Mouse (Mus musculus): ENCODE data around the gene Galntl6. TPM values are rescaled to one million over a fixed set of nuclear protein-coding genes. Genes with fewer than 3 reads are reported as not detected.
A peak's percentile ranks its signal among the peaks of the same experiment; 100 is the strongest.

The Galntl6 gene
- polyA plus RNA-seq, 1 experiment from 2014 or later: 17.1 TPM

DNA sequence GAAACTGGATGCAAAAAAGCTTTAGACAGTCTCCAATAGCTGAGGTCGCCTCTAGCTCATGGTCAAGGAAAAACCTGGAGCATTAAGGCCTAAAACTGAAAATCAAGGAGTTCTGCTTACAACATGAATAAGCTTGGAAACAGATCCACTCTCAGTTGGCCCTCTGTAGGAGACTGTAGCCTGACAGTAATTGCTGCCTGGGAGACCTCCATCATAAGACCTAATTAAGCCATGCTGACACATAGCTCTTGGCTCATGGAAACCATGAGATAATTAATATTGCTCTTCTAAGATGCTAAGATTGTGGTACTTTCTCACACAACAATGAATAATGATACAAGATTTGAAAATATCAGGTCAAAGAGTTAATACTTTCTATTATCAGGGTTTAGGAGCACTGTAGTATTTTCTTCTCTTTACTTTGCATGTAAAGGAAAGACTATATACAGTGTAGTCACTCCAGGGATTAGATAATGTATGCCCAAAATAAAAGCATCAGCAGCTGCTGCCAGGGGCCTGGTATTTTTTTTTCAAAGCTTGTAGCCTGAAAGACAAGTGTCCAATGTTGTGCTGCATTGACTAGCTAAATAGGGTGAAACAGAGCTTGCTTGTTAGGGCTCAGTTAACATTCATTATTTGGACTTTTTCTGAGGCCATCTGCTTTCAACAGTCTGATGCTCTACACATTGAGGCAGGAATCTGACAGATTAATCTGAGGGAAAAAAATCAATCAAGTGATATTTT, 922.8 kb downstream of the Galntl6 start:
- H3K9me3 ChIP-seq: no peaks in the 10 kb centered on the region
- no peak overlapping the region for H3K4me2 ChIP-seq
- H3K9ac ChIP-seq: no peak overlapping the region
- 0 out of 2 replicates have a peak, but pooled peaks cover 2% of the 10 kb centered on the region for H3K4me1 ChIP-seq
- 74% methylated on average over 1 of the region's 1 CpGs for WGBS
- no peaks in the 10 kb centered on the region for H3K36me3 ChIP-seq (replicated peaks)
- H3K4me3 ChIP-seq: no peak overlapping the region
- peak; percentile 77; the same call in 1 of the 2 replicates for ATAC-seq (replicated peaks)
- no peaks in the 10 kb centered on the region for H3K27me3 ChIP-seq (replicated peaks)
- no peak overlapping the region for H3K27ac ChIP-seq

- peak; percentile 62; the same call in 1 of the 2 replicates for ATAC-seq (replicated peaks)
- H3K9ac ChIP-seq: no peak overlapping the region
- WGBS: 71% methylated on average over 4 of the region's 4 CpGs
- no peaks in the 10 kb centered on the region for H3K36me3 ChIP-seq (replicated peaks)
- no peak overlapping the region for H3K4me2 ChIP-seq
- H3K27me3 ChIP-seq (replicated peaks): no peaks in the 10 kb centered on the region
- H3K27ac ChIP-seq: no peak overlapping the region
- H3K9me3 ChIP-seq: no peaks in the 10 kb centered on the region
- H3K4me1 ChIP-seq: 0 out of 2 replicates have a peak, but pooled peaks cover 2% of the 10 kb centered on the region
- H3K4me3 ChIP-seq: no peak overlapping the region
Observed at GRCm38 (mm10) chr8:57977372-57977771, 935.1 kb downstream of the Galntl6 start.

DNA sequence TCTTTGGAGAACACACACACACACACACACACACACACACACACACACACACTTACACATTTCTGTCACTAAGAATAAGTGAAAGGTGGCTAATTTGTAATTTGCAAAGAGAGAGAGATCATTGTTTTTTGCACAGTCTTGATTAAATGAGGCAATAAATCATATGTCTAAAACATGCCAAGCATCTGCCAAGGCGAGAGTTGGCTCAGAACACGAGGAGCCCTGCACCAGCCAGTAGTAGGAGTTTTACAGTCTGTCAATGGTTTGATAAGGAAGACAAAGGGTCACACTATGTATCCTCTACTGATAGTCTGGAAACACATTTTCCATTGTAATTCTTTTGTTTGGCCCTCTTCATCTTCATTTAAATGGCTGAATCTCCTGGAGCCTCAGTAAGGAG, 938.3 kb downstream of the Galntl6 start:
- H3K9ac ChIP-seq: no peak overlapping the region
- no peaks in the 10 kb centered on the region for H3K36me3 ChIP-seq (replicated peaks)
- no peaks in the 10 kb centered on the region for H3K27me3 ChIP-seq (replicated peaks)
- no peaks in the 10 kb centered on the region for H3K9me3 ChIP-seq
- no peak for ATAC-seq (replicated peaks)
- H3K4me2 ChIP-seq: no peak overlapping the region
- no peak overlapping the region for H3K27ac ChIP-seq
- no peak overlapping the region for H3K4me3 ChIP-seq
- H3K4me1 ChIP-seq: 0 out of 2 replicates have a peak, but pooled peaks cover 2% of the 10 kb centered on the region
- 54% methylated on average over 2 of the region's 2 CpGs for WGBS

GRCm38 (mm10) chr8:57972832-57973231, 939.6 kb downstream of the Galntl6 start:
- ATAC-seq (replicated peaks): no peak
- 57% methylated on average over 3 of the region's 3 CpGs for WGBS

GRCm38 (mm10) chr8:57966676-57967075, 945.8 kb downstream of the Galntl6 start:
- H3K27me3 ChIP-seq (replicated peaks): no peaks in the 10 kb centered on the region

More at GRCm38 (mm10) chr8:57972832-57973231, 939.6 kb downstream of the Galntl6 start:
- Histone ChIP-seq H3K4me3 (no peak overlapping the region), H3K9me3 (no peaks in the 10 kb centered on the region), H3K27ac (no peak overlapping the region), H3K27me3 (replicated peaks) (no peaks in the 10 kb centered on the region), H3K4me1 (0 out of 2 replicates have a peak, but pooled peaks cover 2% of the 10 kb centered on the region), H3K36me3 (replicated peaks) (no peaks in the 10 kb centered on the region), H3K4me2 (no peak overlapping the region), H3K9ac (no peak overlapping the region)

DNA sequence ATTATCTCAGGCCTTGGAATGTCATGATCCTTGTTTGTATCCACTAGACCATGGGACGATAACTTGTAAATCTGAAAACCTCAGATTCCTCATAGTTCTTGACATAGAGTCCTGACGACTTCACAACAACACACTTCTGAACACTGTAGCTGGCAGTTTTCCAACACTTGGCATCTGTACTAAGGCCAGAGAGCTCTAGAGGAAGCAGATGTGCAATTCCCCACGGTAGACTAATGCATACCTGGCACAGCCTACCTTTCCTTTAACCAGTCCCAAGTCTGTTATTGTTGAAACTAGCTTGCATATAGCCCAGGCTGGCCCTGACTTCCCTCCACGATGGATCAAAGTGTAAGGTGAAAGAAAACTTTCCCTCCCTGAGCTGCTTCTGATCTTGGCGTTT, 946.9 kb downstream of the Galntl6 start:
- Histone ChIP-seq H3K27ac (no peak overlapping the region), H3K27me3 (replicated peaks) (no peaks in the 10 kb centered on the region), H3K4me2 (no peak overlapping the region), H3K36me3 (replicated peaks) (no peaks in the 10 kb centered on the region), H3K4me3 (no peak overlapping the region), H3K9ac (no peak overlapping the region), H3K9me3 (no peaks in the 10 kb centered on the region), H3K4me1 (no peaks in the 10 kb centered on the region)
- no peak for ATAC-seq (replicated peaks)
- 66% methylated on average over 5 of the region's 5 CpGs for WGBS

More at GRCm38 (mm10) chr8:57966676-57967075, 945.8 kb downstream of the Galntl6 start:
- WGBS: 15% methylated on average over 6 of the region's 6 CpGs
- ATAC-seq (replicated peaks): no peak
- H3K27ac ChIP-seq: no peak overlapping the region
- H3K4me2 ChIP-seq: no peak overlapping the region
- no peaks in the 10 kb centered on the region for H3K4me1 ChIP-seq
- no peaks in the 10 kb centered on the region for H3K36me3 ChIP-seq (replicated peaks)
- no peak overlapping the region for H3K9ac ChIP-seq
- H3K4me3 ChIP-seq: no peak overlapping the region
- no peaks in the 10 kb centered on the region for H3K9me3 ChIP-seq

DNA sequence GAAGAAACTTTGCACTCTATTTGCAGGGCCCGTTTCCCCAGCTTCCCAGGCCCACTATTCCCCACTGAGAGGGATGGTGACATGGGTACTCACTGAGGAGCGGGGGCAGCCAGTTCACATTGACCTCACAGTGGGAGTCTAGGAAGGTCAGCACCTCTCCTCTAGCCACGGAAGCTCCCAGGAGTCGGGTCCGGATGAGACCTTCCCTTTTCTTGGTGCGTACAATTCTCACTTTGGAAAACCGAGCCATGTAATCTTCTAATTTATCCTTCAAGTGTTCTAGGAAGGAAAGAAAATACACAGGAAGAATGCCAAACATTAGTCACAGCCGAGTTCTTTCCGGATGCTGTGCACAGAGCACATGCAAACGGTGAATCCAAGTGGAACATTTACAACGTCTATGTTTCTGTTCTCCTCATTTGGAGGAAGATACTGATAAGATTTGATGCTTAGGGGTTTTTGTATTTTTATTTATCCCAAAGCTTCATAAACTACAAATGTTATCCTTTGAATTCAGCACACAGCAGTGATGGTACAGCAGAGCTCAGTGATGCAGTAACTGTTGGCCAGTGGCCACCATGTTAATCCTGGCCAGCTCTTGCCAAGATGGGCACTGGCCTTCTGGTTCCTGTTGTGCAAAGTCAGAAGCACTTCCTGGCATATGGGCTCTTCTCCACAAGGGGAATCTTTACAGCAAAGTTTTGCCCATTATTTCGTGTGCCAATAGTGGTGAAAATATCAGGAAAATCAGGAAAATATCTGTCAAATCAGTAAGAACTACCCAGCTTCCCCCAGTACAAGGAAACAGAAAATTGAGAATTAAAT, 949.9 kb downstream of the Galntl6 start:
- 38% methylated on average over 12 of the region's 12 CpGs for WGBS
- Histone ChIP-seq H3K9ac (no peak overlapping the region), H3K4me1 (0 out of 2 replicates have a peak, but pooled peaks cover 7% of the 10 kb centered on the region), H3K36me3 (replicated peaks) (no peaks in the 10 kb centered on the region), H3K4me2 (no peak overlapping the region), H3K27ac (no peak overlapping the region), H3K4me3 (no peak overlapping the region), H3K27me3 (replicated peaks) (no peaks in the 10 kb centered on the region), H3K9me3 (no peaks in the 10 kb centered on the region)
- peak; percentile 64; the same call in 1 of the 2 replicates for ATAC-seq (replicated peaks)

GRCm38 (mm10) chr8:57959136-57959535, 953.3 kb downstream of the Galntl6 start:
- H3K36me3 ChIP-seq (replicated peaks): no peaks in the 10 kb centered on the region
- H3K4me3 ChIP-seq: no peak overlapping the region
- 50% methylated on average over 3 of the region's 3 CpGs for WGBS
- no peak overlapping the region for H3K4me2 ChIP-seq
- ATAC-seq (replicated peaks): no peak
- no peaks in the 10 kb centered on the region for H3K9me3 ChIP-seq
- H3K4me1 ChIP-seq: 0 out of 2 replicates have a peak, but pooled peaks cover 7% of the 10 kb centered on the region
- H3K27me3 ChIP-seq (replicated peaks): no peaks in the 10 kb centered on the region
- H3K9ac ChIP-seq: no peak overlapping the region
- H3K27ac ChIP-seq: no peak overlapping the region

DNA sequence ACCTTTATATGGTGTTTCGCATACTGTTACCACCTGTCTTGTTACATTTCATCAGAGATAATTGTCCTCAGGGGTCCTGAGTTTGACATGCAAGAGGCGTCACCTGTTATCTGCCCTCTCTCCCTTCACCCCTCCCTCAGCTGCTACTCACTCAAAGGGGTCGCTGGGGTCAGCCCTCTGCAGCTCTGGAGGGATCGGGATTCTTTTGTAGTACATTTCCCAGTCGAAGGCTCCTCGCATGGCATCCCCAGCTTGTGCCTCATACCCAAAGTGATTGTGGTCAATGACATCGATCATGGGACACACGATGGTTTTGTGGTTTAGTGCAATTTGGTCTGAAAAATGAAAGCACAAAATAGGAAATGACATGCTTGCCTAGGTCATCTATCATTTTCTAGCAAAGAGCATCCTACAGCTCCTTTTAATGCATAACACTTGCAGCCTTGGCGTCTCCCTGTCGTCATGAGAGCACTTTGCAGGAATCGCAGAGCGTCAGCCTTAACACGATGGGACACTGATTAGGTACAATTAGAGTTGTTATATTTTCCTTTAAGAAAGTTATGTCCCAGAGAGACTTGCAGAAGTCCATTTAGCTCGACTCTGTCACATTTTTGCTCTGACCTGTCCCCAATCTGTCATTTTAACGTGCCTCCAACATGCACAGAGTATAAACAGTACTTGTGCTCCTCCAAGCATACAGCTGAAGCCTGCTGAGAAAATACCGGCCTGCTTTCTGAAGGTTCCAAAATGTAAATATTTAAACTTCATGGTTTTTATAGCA, 954.1 kb downstream of the Galntl6 start:
- Histone ChIP-seq H3K9me3 (no peaks in the 10 kb centered on the region), H3K4me3 (no peak overlapping the region), H3K27ac (no peak overlapping the region), H3K4me1 (0 out of 2 replicates have a peak, but pooled peaks cover 7% of the 10 kb centered on the region), H3K27me3 (replicated peaks) (no peaks in the 10 kb centered on the region), H3K36me3 (replicated peaks) (no peaks in the 10 kb centered on the region), H3K9ac (no peak overlapping the region), H3K4me2 (no peak overlapping the region)
- 0 out of 2 replicates have a peak, but pooled peaks have one; percentile 9 for ATAC-seq (replicated peaks)
- WGBS: 37% methylated on average over 16 of the region's 16 CpGs

DNA sequence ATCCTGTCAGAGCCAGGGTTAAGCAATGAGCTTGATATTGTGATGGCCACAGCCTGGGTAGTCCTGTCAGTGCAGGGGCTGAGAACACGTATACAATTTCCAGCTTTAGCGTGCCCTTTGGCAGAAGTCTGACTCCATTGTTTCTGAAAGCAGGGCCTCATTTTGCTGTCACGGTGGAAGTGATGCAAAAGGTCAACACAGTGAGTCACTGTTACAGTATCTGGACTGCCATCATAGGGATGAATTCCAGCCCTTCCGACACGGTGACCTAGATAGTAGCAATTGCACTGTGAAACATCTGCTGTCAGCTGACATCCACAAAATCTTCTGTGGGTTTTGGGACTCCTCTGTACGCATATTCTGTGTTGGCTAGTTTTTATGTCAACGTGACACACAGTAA, 956.9 kb downstream of the Galntl6 start:
- no peak overlapping the region for H3K27ac ChIP-seq
- no peaks in the 10 kb centered on the region for H3K36me3 ChIP-seq (replicated peaks)
- no peak overlapping the region for H3K4me3 ChIP-seq
- no peak overlapping the region for H3K9ac ChIP-seq
- no peak overlapping the region for H3K4me2 ChIP-seq
- H3K9me3 ChIP-seq: no peaks in the 10 kb centered on the region
- H3K4me1 ChIP-seq: 0 out of 2 replicates have a peak, but pooled peaks cover 7% of the 10 kb centered on the region
- no peak for ATAC-seq (replicated peaks)
- 87% methylated on average over 7 of the region's 7 CpGs for WGBS
- H3K27me3 ChIP-seq (replicated peaks): no peaks in the 10 kb centered on the region

- ATAC-seq (replicated peaks): no peak
- no peaks in the 10 kb centered on the region for H3K9me3 ChIP-seq
- H3K27ac ChIP-seq: no peak overlapping the region
- 0 out of 2 replicates have a peak, but pooled peaks cover 4% of the 10 kb centered on the region for H3K27me3 ChIP-seq (replicated peaks)
- H3K4me3 ChIP-seq: no peak overlapping the region
- WGBS: 74% methylated on average over 2 of the region's 2 CpGs
- no peaks in the 10 kb centered on the region for H3K36me3 ChIP-seq (replicated peaks)
- H3K9ac ChIP-seq: no peak overlapping the region
- H3K4me2 ChIP-seq: no peak overlapping the region
- no peaks in the 10 kb centered on the region for H3K4me1 ChIP-seq
Observed at GRCm38 (mm10) chr8:57941113-57941512, 971.3 kb downstream of the Galntl6 start.

Data from midbrain, embryonic 15.5 days (tissue).